Mouse (Mus musculus): Measurements from ENCODE around the gene Wdr62.

The Wdr62 gene

DNA sequence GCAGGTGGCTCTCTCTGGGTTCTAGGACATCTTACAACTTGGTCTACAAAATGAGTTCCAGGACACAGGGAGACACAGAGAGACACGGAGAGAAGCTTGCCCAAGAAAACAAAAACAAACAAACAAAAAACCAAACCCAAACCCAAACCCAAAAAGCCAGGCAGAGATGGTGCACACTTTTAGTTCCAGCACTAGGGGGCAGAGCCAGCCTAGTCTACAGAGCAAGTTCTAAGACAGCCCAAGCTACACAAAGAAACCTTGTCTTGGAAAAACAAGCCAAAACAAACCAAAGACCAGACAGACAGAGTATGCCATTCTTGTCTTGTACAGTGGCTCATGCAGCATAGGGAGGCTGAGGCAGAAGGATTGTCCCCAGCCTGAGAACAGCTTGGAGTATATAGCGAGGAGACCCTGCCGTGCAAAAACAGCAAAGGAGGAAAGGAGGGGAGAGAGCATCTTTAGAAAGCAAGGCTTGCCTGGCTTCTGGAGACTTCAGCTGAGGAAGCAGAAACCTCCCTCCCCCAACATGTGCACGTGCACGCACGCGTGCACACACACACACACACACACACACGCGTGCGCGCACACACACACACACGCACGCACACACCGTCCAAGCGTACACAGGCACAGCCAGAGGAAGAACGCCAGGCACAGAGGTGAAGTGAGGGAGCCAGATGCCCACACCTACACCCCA lies 26.0 kb upstream of the Wdr62 start:
- no peak for DNase-seq (ENCODE audit: low spot score)

GRCm38 (mm10) chr7:30300914-30301313 lies 20.7 kb upstream of the Wdr62 start:
- DNase-seq (ENCODE audit: low spot score), result no peak

- no peak for DNase-seq (ENCODE audit: low spot score)
Observed at GRCm38 (mm10) chr7:30297266-30297665, 17.0 kb upstream of the Wdr62 start.

GRCm38 (mm10) chr7:30296816-30297215 lies 16.6 kb upstream of the Wdr62 start:
- no peak for DNase-seq (ENCODE audit: low spot score)

DNA sequence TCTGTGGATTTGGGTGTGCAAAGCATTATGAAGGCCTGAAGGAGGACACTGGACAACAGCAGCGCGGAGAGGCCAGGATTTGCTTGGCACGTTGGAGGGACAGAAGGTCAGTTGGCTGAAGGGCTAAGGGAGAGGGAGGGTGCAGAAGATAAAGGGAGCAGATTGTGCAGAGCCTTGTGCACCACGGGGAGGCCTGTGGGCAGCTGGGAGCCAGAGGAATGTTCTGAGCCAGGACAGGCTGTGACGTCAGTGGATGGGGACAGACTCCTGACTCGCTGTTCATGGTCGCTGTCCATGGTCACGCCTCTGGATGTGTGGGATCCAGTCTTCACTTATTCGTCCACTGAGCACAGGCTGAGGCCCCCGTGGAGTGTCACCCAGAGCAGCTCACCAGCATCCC lies 14.9 kb upstream of the Wdr62 start:
- DNase-seq (ENCODE audit: low spot score), result peak; percentile 26

DNA sequence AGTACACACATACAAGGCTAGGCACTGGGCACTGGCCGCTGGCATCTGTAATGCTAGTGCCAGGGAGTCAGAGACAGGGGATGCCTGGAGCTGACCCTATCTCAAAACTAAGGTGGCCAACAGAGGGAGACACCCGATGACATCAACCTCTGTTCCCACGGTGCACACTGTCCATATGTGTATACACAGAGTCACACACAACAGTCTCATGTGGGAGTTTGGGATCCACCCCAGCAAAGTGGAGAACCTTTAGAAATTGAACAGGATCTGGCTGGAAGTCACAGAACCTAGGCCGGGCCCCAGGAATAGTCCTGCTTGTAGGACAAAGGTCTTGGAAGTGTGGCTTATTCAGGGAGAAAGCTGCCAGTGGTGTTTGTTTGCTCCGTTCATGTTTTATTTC lies 14.1 kb upstream of the Wdr62 start:
- DNase-seq (ENCODE audit: low spot score), result no peak

- no peak for DNase-seq (ENCODE audit: low spot score)
Observed at GRCm38 (mm10) chr7:30293795-30294194, 13.6 kb upstream of the Wdr62 start.

DNA sequence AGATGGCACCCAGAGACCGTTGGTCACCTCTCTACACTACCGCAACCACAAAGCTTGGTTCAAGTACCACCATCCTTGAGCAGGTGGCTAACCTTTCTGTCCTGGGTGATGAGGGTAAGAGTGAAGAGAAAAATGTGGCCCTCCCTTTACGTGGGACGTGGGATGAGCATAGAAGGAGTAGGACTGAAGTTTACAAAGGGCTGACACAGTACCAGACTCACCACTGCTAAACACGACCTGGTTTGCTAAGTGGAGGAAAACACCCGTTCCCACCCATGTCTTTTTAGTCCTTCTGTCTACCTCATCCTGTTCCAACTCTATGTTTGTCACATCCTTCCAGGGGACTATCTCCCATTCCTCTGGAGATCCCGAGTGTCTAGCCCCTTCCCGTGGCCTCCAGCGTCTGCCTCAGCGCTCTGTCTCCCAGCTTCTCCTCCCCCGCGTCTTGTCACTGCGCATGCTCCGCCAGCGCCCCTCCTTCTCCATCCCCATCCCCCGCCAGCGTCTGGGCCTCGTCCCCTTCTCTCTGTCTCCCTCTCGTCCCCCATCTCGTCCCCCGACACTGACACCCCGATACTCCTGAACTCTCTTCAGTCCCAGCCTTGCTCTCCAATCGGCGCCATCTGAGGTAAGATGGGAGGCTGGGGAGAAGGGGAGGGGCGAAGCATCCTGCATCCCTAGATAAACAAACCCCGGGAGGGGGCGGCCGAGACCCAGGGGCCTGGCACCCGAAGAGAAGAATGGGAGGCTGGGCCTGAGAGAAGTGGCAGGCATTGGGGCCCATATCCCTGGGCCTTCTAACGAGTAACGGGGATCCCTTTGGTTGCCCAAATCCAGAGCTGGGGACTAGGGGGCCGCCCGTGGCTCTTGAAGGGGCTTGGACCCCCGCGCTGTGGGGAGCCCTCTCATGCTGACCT lies 11.3 kb upstream of the Wdr62 start, which contains the start of gene Clip3:
Gene Clip3, plus strand, starts transcription at position 514 of the 917 bp plus-strand sequence.
- DNase-seq (ENCODE audit: low spot score), result peak; percentile 76

DNA sequence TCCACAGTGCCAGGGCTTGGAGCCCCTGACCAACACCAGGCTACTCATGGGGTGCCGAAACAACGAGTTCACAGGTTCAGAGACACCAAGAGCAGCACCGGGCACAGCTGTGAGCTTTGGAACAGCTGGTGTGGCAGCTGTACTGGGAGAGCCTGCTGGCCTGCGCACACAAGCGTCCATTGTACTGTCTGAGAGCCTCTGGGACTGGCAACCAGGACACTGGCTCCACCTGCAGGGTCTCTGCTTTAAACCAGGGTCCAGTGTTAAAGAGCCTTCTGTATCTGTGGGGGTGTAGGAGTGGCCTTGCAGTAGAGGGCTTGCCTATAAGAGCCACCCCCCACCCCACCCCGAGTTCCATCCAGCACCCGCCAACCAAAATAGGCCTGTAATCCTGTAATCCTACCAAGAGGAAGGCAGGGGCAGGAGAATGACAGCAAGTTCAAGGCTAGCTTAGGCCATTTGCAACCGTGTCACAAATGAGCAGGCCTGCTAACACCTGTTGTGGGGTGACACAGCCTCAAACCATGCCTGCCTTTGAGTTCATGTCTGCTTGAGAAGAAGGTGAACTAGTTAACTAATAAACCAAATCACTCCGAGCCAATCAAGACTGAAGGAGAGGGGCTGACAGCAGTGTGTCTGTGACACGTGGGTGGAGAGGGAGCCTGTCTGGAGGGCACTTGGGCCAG lies 9.6 kb upstream of the Wdr62 start:
- no peak for DNase-seq (ENCODE audit: low spot score)

DNA sequence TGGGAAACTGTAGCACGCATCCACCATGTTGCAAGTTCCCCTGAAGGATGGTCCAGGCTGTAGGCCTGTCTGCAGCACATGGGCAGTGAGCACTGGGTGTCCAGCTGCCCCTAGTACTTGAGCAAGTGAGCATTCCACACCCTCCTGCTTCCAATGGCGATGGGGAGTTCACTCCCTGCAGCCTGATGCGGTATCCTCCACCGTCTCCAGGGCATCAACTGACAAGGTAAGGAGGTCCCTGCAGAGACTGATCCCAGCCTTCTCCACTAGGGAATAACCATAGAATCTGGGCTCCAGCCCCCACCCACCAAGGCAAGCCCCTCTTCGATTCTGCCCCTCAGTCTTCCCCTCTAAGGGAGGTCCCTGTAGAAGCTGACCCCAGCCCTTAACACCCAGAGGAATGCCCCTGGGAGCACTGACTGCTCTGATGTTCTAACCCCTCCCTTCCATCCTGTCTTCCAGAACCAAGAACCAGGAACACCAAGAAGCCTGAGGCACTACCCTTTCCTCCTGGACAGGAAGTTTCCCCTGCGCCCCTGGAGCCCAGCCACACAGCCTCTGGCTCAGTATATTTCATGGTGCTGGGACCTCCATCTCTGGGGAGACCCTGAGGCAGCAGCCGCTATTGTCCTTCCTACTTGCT lies 9.0 kb upstream of the Wdr62 start:
- DNase-seq (ENCODE audit: low spot score), result no peak

GRCm38 (mm10) chr7:30288046-30288445 lies 7.8 kb upstream of the Wdr62 start:
- no peak for DNase-seq (ENCODE audit: low spot score)

GRCm38 (mm10) chr7:30286701-30287410 lies 6.6 kb upstream of the Wdr62 start:
- DNase-seq (ENCODE audit: low spot score), result no peak

DNA sequence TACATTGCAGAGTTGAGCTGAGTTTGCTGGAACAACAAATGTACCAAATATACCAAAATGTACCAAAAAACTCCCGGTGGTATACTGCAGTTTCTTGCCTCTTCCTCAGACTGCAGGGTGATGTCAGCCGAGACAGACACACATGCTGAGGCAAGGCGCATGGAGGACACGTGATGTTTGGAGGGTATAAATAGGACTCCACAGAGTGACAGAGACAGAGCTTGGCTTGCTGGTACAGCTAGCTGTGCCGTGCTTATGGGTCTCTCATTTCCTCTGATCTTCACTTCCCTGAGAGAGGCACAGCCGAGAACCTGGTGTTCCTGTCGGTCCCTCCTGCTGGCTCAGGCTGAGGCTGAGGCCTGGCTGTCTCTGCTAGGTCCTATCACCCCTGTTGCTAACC lies 2.5 kb upstream of the Wdr62 start:
- DNase-seq (ENCODE audit: low spot score), result no peak

DNA sequence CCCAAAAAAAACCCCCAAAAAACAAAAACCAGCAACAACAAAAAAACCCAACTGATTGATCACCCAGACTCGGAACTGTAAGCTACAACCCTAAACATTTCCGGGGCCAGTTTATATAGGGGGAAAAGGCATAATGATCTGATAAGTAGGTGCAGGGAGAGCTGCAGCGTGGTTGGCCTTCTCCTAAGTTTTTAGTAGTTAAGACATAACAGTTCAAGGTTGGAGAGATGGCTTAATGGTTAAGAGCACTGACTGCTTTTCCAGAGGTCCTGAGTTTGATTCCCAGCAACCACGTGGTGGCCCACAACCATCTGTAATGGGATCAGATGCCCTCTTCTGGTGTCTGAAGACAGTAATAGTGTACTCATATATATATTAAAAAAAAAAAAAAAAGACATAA lies 1.3 kb upstream of the Wdr62 start:
- no peak for DNase-seq (ENCODE audit: low spot score)

DNA sequence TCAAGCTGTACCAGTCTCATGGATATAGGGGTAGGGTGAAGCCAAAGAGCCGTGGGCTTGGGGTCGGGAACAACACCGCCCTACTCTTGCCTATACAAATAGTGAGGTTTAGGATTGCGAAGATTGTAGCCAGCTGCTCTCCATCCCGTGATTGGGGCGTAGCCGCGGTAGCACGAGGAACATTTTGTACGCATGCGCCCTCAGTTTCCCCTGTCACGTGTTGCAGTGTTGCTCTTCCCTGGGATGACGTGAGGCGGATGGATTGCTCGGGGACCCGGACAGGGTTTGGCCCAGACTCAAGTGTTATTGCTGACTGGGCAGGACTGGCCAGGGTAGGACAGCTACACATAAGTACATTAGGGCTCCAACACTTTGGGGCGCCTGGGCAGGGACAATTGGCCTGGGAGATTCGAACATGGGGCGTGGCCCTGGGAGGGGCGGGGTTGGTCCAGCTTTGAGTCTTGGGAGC lies 485 bp upstream of the Wdr62 start:
- peak; percentile 90 for DNase-seq (ENCODE audit: low spot score)

DNA sequence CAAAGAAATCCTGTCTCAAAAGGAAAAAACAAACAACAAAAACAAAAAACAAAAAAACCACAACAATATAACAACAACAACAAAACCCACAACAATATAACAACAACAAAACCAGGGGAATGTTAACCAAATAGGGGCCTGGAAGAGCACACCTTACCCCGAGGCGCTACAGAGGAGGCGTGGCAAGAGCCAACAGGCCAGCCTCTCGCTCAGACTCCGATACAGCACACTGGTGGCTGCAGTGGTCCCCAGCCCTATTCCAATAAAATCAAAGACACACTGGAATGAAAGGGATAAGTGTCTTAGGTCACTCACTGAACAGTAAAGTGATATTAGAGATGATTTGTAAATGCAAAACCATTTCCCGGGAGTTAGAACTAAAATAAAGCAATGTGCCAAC lies 683 bp downstream of the Wdr62 start:
- no peak for DNase-seq (ENCODE audit: low spot score)

DNA sequence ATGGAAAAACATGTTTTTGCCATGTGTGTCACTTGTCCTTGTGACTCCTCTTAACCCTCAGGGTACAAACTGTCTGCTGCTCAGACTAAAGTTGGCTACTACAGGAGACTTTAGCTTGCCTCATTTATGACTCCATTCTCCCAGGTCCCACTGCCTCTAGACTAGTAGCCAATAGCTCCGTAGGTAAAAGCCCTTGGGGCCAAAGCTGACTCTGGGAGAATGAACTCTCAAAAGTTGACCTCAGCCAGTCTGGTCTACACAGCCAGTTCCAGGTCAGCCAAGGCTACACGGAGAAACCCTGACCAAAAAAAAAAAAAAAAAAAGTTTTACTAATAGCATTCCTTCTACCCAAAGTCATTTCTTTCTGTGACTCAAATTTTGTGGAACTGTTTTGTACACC lies 1.3 kb downstream of the Wdr62 start:
- DNase-seq (ENCODE audit: low spot score), result no peak

- no peak for DNase-seq (ENCODE audit: low spot score)
Observed at GRCm38 (mm10) chr7:30274383-30274782, 5.8 kb downstream of the Wdr62 start.

DNA sequence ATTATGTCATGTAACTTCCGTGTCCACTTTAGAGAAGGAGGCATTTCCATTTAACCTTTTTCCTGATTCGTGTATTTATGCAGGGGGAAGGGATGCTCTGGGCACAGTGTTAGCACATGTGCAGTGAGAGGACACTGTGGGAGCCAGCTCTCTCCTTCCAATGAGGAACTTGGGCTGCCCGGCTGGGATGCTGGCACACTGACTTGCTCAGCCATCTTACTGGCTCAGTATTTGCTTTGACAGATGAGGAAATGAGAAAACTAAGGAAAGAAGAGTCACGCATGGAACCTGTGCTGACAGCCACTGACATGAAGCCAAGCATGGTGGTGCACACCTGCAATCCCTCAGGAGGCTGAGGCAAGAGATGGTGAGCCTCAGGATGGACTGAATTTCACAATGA lies 10.6 kb downstream of the Wdr62 start:
- no peak for DNase-seq (ENCODE audit: low spot score)

DNA sequence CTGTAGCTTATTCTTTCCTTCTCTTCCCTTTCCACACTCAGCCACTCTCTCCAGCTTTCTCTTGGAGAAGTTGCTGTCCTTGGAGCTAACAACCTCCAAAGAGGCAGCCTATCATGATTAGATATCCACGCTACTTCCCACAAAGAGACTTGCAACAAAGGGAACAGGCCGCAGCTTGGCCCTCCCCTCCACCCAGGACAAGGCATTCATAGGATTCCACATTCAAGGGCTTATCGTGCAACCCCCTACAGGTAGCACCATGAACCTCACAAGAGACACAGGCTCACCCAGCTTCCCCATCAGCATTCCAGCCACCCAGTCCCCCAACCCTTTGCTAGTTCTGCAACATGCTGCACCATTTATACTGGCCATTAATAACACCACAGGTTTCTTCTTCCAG lies 13.4 kb downstream of the Wdr62 start:
- no peak for DNase-seq (ENCODE audit: low spot score)

DNA sequence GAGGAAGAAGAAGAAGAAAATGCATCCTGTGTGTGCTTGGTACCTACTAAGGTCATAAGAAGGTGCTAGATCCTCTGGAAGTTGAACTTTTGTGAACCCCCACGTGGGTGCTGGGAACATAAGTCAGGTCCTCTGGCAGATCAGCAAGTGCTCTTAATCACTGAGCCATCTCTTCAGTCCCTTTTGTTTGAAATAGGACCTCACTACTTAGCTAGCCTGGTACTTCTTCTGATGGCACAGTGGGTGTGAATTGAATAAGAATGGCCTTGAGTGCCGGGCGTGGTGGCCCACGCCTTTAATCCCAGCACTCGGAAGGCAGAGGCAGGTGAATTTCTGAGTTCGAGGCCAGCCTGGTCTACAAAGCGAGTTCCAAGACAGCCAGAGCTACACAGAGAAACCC lies 14.3 kb downstream of the Wdr62 start:
- DNase-seq (ENCODE audit: low spot score), result no peak

DNA sequence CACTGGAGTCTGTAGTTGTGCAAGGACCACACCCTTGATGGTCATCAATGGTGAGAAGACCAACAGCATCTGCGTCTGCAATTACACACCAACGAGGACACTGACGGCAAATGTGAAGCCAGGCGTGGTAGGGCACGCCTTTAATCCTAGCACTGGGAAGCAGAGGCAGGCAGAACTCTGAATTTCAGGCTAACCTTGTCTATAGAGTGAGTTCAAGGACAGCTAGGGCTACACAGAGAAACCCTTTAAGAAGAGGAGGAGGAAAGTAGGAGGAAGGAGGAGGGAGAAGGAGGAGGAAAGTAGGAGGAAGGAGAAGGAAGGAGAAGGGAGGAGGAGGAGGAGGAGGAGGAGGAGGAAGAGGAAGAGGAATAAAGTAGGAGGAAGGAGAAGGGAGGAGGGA lies 14.7 kb downstream of the Wdr62 start:
- DNase-seq (ENCODE audit: low spot score), result no peak
